Mouse (Mus musculus): ENCODE data around the gene Nbr1. TPM values are rescaled to one million over a fixed set of nuclear protein-coding genes. Genes with fewer than 3 reads are reported as not detected.
A peak's percentile ranks its signal among the peaks of the same experiment; 100 is the strongest.
"Not testable (repeated sequence)": the region's sequence is repeated elsewhere in the genome, so short reads cannot be mapped to it uniquely, and the experiment has no call there.

The Nbr1 gene
- polyA plus RNA-seq, 1 experiment = 355 TPM

GRCm38 (mm10) chr11:101602491-101602890 is 50.5 kb downstream of the Nbr1 start:
- no peak overlapping the region for H3K4me3 ChIP-seq (ENCODE audit: control insufficient read depth, low read depth, low read length)
- H3K36me3 ChIP-seq (ENCODE audit: control insufficient read depth, insufficient read depth, low read length) = no peaks in the 10 kb centered on the region
- no peak for TF ChIP-seq CTCF (IDR thresholded peaks at IDR 0.05; ENCODE audit: control insufficient read depth, insufficient read depth, insufficient replicate concordance, low read depth, low read length)
- no peak for TF ChIP-seq POLR2A (IDR thresholded peaks at IDR 0.05; ENCODE audit: control insufficient read depth, low read depth, low read length)
- H3K27ac ChIP-seq (ENCODE audit: control insufficient read depth, insufficient read depth, low read depth, low read length) = no peak overlapping the region
- peaks cover 2% of the 10 kb centered on the region; the same call in 1 of the 2 replicates for H3K4me1 ChIP-seq (ENCODE audit: control insufficient read depth, insufficient read depth, low read length)
- no peaks in the 10 kb centered on the region for H3K27me3 ChIP-seq (ENCODE audit: control insufficient read depth, insufficient read depth, low read length)

DNA sequence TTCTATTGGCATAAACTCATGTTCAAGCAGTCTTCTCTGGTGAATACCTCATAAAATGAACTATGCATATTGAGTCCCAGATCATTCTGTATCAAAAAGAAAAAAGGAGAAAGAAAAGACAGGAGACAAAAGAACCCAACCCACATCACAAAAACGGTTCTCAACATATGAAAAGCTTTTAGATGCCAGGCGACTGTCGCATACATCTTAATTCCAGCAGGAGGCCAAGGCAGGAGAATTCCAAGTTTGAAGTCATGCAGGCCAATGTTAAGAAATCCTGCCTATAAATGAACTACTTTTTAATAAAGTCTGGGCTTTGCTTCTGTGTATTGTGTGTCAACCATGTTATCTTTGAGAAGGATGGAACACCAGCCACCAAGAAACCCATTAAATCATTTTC is 52.2 kb downstream of the Nbr1 start:
- TF ChIP-seq CTCF (IDR thresholded peaks at IDR 0.05; ENCODE audit: control insufficient read depth, insufficient read depth, insufficient replicate concordance, low read depth, low read length) (no peak), POLR2A (IDR thresholded peaks at IDR 0.05; ENCODE audit: control insufficient read depth, low read depth, low read length) (no peak)
- no peak overlapping the region for H3K27ac ChIP-seq (ENCODE audit: control insufficient read depth, insufficient read depth, low read depth, low read length)
- H3K4me1 ChIP-seq (ENCODE audit: control insufficient read depth, insufficient read depth, low read length) = peaks cover 2% of the 10 kb centered on the region; the same call in 1 of the 2 replicates
- H3K36me3 ChIP-seq (ENCODE audit: control insufficient read depth, insufficient read depth, low read length) = no peaks in the 10 kb centered on the region
- H3K4me3 ChIP-seq (ENCODE audit: control insufficient read depth, low read depth, low read length) = no peak overlapping the region
- H3K27me3 ChIP-seq (ENCODE audit: control insufficient read depth, insufficient read depth, low read length) = no peaks in the 10 kb centered on the region

GRCm38 (mm10) chr11:101604531-101605453 is 52.8 kb downstream of the Nbr1 start:
- H3K27ac ChIP-seq (ENCODE audit: control insufficient read depth, insufficient read depth, low read depth, low read length); H3K36me3 ChIP-seq (ENCODE audit: control insufficient read depth, insufficient read depth, low read length); H3K27me3 ChIP-seq (ENCODE audit: control insufficient read depth, insufficient read depth, low read length); H3K4me1 ChIP-seq (ENCODE audit: control insufficient read depth, insufficient read depth, low read length): not testable (repeated sequence)
- peak overlapping the region; percentile 41 for H3K4me3 ChIP-seq (ENCODE audit: control insufficient read depth, low read depth, low read length)
- TF ChIP-seq POLR2A (IDR thresholded peaks at IDR 0.05; ENCODE audit: control insufficient read depth, low read depth, low read length) = peak; percentile 53; the same call in 1 of the 2 replicates

GRCm38 (mm10) chr11:101607134-101607533 is 55.2 kb downstream of the Nbr1 start:
- not testable (repeated sequence) for H3K27ac ChIP-seq (ENCODE audit: control insufficient read depth, insufficient read depth, low read depth, low read length); H3K36me3 ChIP-seq (ENCODE audit: control insufficient read depth, insufficient read depth, low read length); H3K27me3 ChIP-seq (ENCODE audit: control insufficient read depth, insufficient read depth, low read length); H3K4me1 ChIP-seq (ENCODE audit: control insufficient read depth, insufficient read depth, low read length)
- peak overlapping the region; percentile 52 for H3K4me3 ChIP-seq (ENCODE audit: control insufficient read depth, low read depth, low read length)

GRCm38 (mm10) chr11:101610445-101610844 is 58.5 kb downstream of the Nbr1 start:
- Histone ChIP-seq H3K4me1 (ENCODE audit: control insufficient read depth, insufficient read depth, low read length) (peaks cover 6% of the 10 kb centered on the region), H3K27me3 (ENCODE audit: control insufficient read depth, insufficient read depth, low read length) (no peaks in the 10 kb centered on the region), H3K27ac (ENCODE audit: control insufficient read depth, insufficient read depth, low read depth, low read length) (peak overlapping the region; percentile 98), H3K36me3 (ENCODE audit: control insufficient read depth, insufficient read depth, low read length) (no peaks in the 10 kb centered on the region; the same call in 1 of the 2 replicates), H3K4me3 (ENCODE audit: control insufficient read depth, low read depth, low read length) (peak overlapping the region; percentile 96)
- TF ChIP-seq POLR2A (IDR thresholded peaks at IDR 0.05; ENCODE audit: control insufficient read depth, low read depth, low read length) = peak; percentile 95
- TF ChIP-seq CTCF (IDR thresholded peaks at IDR 0.05; ENCODE audit: control insufficient read depth, insufficient read depth, insufficient replicate concordance, low read depth, low read length) = no peak

- TF ChIP-seq CTCF (IDR thresholded peaks at IDR 0.05; ENCODE audit: control insufficient read depth, insufficient read depth, insufficient replicate concordance, low read depth, low read length) (no peak), POLR2A (IDR thresholded peaks at IDR 0.05; ENCODE audit: control insufficient read depth, low read depth, low read length) (0 out of 2 replicates have a peak, but pooled peaks have one; percentile 5)
- H3K4me1 ChIP-seq (ENCODE audit: control insufficient read depth, insufficient read depth, low read length) = peaks cover 20% of the 10 kb centered on the region
- H3K27ac ChIP-seq (ENCODE audit: control insufficient read depth, insufficient read depth, low read depth, low read length) = no peak overlapping the region
- no peaks in the 10 kb centered on the region for H3K27me3 ChIP-seq (ENCODE audit: control insufficient read depth, insufficient read depth, low read length)
- no peaks in the 10 kb centered on the region; the same call in 1 of the 2 replicates for H3K36me3 ChIP-seq (ENCODE audit: control insufficient read depth, insufficient read depth, low read length)
- H3K4me3 ChIP-seq (ENCODE audit: control insufficient read depth, low read depth, low read length) = no peak overlapping the region
Observed at GRCm38 (mm10) chr11:101613596-101613995, 61.6 kb downstream of the Nbr1 start.

DNA sequence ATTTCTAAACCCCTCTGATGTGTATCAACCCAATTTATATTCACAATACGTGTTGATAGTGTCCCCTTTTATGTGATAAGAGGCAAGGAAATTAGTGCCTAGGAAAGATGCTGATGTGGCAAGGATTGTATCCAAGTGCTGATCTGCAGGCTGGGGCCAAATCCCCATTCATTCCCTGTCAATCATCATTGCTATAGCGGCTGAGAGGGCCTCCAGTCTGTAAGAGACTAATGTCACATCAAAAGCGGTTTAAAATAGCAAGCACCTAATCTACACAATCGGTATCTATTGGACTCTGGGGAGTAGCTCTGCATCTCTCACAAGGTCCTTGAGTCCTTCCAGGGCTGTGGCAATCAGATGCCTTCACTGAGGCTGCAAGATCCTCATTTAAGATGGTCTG is 62.2 kb downstream of the Nbr1 start:
- no peak overlapping the region for H3K27ac ChIP-seq (ENCODE audit: control insufficient read depth, insufficient read depth, low read depth, low read length)

More for the DNA sequence above, 62.2 kb downstream of the Nbr1 start:
- TF ChIP-seq CTCF (IDR thresholded peaks at IDR 0.05; ENCODE audit: control insufficient read depth, insufficient read depth, insufficient replicate concordance, low read depth, low read length) (no peak), POLR2A (IDR thresholded peaks at IDR 0.05; ENCODE audit: control insufficient read depth, low read depth, low read length) (no peak)
- H3K36me3 ChIP-seq (ENCODE audit: control insufficient read depth, insufficient read depth, low read length) = no peaks in the 10 kb centered on the region; the same call in 1 of the 2 replicates
- H3K4me1 ChIP-seq (ENCODE audit: control insufficient read depth, insufficient read depth, low read length) = peaks cover 20% of the 10 kb centered on the region
- no peaks in the 10 kb centered on the region for H3K27me3 ChIP-seq (ENCODE audit: control insufficient read depth, insufficient read depth, low read length)
- no peak overlapping the region for H3K4me3 ChIP-seq (ENCODE audit: control insufficient read depth, low read depth, low read length)
